Comparison of ENCODE assay signal across 28 mouse cellular contexts in the genomic region with DNA sequence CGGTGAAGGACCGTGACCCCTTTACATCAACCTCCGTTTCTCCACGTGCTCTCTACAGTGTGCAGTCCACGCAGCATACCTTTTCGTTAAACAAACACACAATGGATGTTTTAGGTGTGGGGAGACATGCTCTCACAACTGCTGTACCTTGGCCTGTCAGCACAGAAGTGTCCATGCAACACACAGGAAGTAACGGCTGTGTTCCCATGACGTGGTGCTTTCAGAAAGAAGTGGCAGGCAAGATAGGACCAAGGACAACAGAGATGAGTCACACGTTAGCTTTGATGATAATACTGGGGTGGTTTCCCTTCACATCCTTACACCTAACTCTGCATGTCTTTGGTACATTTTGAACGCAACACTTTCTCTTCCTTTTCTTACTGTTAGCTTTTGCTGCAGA.
DNase-seq lines count a peak whose midpoint lies in the region; ATAC-seq and TF ChIP-seq lines count a peak whose summit lies in the region.
"Had no signal": no experiment of that assay in that cellular context is flagged by ENCODE, and none has a peak within 500 bp of the region (broad histone marks: within the 10 kb centered on the region; RNA-seq: fewer than 3 reads in every experiment).

No protein-coding gene starts in this region.

- WGBS in liver, postnatal 0 days (ENCODE audit: insufficient replicate concordance): 67% methylated on average over 10 of the region's 10 CpGs
- WGBS in liver, embryonic 12.5 days (ENCODE audit: insufficient replicate concordance): 64% methylated on average over 10 of the region's 10 CpGs
- 76% methylated on average over 10 of the region's 10 CpGs for WGBS in heart, adult 2 months

- H3K79me2 ChIP-seq in heart, adult 2 months (replicated peaks; ENCODE audit: control insufficient read depth, insufficient read depth, low read length): no peaks in the 10 kb centered on the region

- ATAC-seq in liver, postnatal 0 days: no peak; the same call in 1 of the 2 replicates
- no peak for ATAC-seq in liver, embryonic 12.5 days
- ATAC-seq in activated CD4-positive, CD25-positive, alpha-beta regulatory T cell, adult 4 months: peak; percentile 97
- peak; percentile 49 for ATAC-seq in granulocyte monocyte progenitor cell, adult 5-6 weeks (replicated peaks; ENCODE audit: poor library complexity, severe bottlenecking)
- ATAC-seq: forebrain, postnatal 0 days; hindbrain, embryonic 16.5 days; midbrain, embryonic 13.5 days; Patski had no signal

- no peak for TF ChIP-seq POLR2A in heart, adult 2 months (IDR thresholded peaks at IDR 0.05; ENCODE audit: insufficient read depth, low read depth, low read length)

- no peak for TF ChIP-seq CTCF in liver, postnatal 0 days (IDR thresholded peaks at IDR 0.05; ENCODE audit: low read depth)
- no peak for TF ChIP-seq CTCF in heart, adult 2 months (IDR thresholded peaks at IDR 0.05)

- H3K4me2 ChIP-seq in liver, postnatal 0 days (ENCODE audit: low read depth, low read length): no peak overlapping the region
- no peak overlapping the region for H3K4me2 ChIP-seq in liver, embryonic 12.5 days
- H3K4me2 ChIP-seq: embryonic facial prominence, embryonic 15.5 days; heart, embryonic 15.5 days; limb, embryonic 15.5 days; midbrain, embryonic 13.5 days; neural tube, embryonic 15.5 days had no signal

- intact Hi-C loops in heart, adult 2 months (cut with DNase I): no loop called here

- no peak overlapping the region for H3K4me3 ChIP-seq in liver, postnatal 0 days (ENCODE audit: low read depth, low read length)
- no peak overlapping the region for H3K4me3 ChIP-seq in liver, embryonic 12.5 days
- H3K4me3 ChIP-seq in heart, adult 2 months: no peak overlapping the region
- H3K4me3 ChIP-seq: embryonic facial prominence, embryonic 15.5 days; gastrocnemius, adult 2 months; heart, embryonic 15.5 days; limb, embryonic 15.5 days; midbrain, embryonic 13.5 days; neural tube, embryonic 15.5 days had no signal

- no peak for DNase-seq in liver, postnatal 0 days
- DNase-seq in naive thymus-derived CD4-positive, alpha-beta T cell, adult 2 months (ENCODE audit: low read depth): peak; percentile 49
- DNase-seq in lung, postnatal 10 days: no peak
- no peak for DNase-seq in heart, adult 2 months
- DNase-seq in ovary, postnatal 10 days (ENCODE audit: low spot score): no peak
- DNase-seq: B cell, adult 2 months; cerebellum, adult 11-12 months; cerebellum, postnatal 36 days; forebrain, postnatal 0 days; gastrocnemius, adult 2 months; heart, adult 18-20 months; heart, postnatal 4 days; kidney, adult 11 months; lung, adult 2 months; lung, postnatal 36 days; retina, postnatal 1 day; thymus, postnatal 36 days had no signal

- H3K4me1 ChIP-seq in liver, postnatal 0 days (ENCODE audit: insufficient read depth): no peaks in the 10 kb centered on the region
- H3K4me1 ChIP-seq in liver, embryonic 12.5 days: peaks cover 19% of the 10 kb centered on the region
- peaks cover 6% of the 10 kb centered on the region for H3K4me1 ChIP-seq in heart, adult 2 months (ENCODE audit: control insufficient read depth, insufficient read depth, low read length)
- H3K4me1 ChIP-seq: embryonic facial prominence, embryonic 15.5 days; limb, embryonic 15.5 days; midbrain, embryonic 13.5 days had no signal

- peak; percentile 18; the same call in 1 of the 2 replicates for TF ChIP-seq EP300 in liver, postnatal 0 days (IDR thresholded peaks at IDR 0.05; ENCODE audit: low read depth)
- TF ChIP-seq EP300 in heart, adult 2 months (IDR thresholded peaks at IDR 0.05; ENCODE audit: insufficient read depth, low read depth, low read length): no peak

- H3K9me3 ChIP-seq in liver, postnatal 0 days (ENCODE audit: low read length): no peaks in the 10 kb centered on the region
- no peaks in the 10 kb centered on the region for H3K9me3 ChIP-seq in liver, embryonic 12.5 days (replicated peaks)
- H3K9me3 ChIP-seq: embryonic facial prominence, embryonic 15.5 days; heart, embryonic 15.5 days; limb, embryonic 15.5 days; midbrain, embryonic 13.5 days; neural tube, embryonic 15.5 days had no signal

- H3K36me3 ChIP-seq in liver, postnatal 0 days (replicated peaks; ENCODE audit: insufficient read depth, low read length): no peaks in the 10 kb centered on the region
- H3K36me3 ChIP-seq in liver, embryonic 12.5 days: no peaks in the 10 kb centered on the region
- peaks cover 5% of the 10 kb centered on the region; the same call in 1 of the 2 replicates for H3K36me3 ChIP-seq in heart, adult 2 months (ENCODE audit: control insufficient read depth, insufficient read depth, low read length)
- H3K36me3 ChIP-seq: embryonic facial prominence, embryonic 15.5 days; heart, embryonic 15.5 days; limb, embryonic 15.5 days; midbrain, embryonic 13.5 days; neural tube, embryonic 15.5 days had no signal

- H3K27ac ChIP-seq in liver, postnatal 0 days (ENCODE audit: low read depth): no peak overlapping the region
- no peak overlapping the region for H3K27ac ChIP-seq in liver, embryonic 12.5 days
- no peak overlapping the region for H3K27ac ChIP-seq in heart, adult 2 months
- H3K27ac ChIP-seq: embryonic facial prominence, embryonic 15.5 days; gastrocnemius, adult 2 months; heart, embryonic 15.5 days; limb, embryonic 15.5 days; midbrain, embryonic 13.5 days; neural tube, embryonic 15.5 days; stomach, postnatal 0 days had no signal

- H3K27me3 ChIP-seq in liver, postnatal 0 days (ENCODE audit: insufficient read depth, low read length): no peaks in the 10 kb centered on the region
- H3K27me3 ChIP-seq in liver, embryonic 12.5 days (replicated peaks): no peaks in the 10 kb centered on the region
- no peaks in the 10 kb centered on the region for H3K27me3 ChIP-seq in heart, adult 2 months (ENCODE audit: control insufficient read depth, insufficient read depth, low read length)
- H3K27me3 ChIP-seq: embryonic facial prominence, embryonic 15.5 days; heart, embryonic 15.5 days; limb, embryonic 15.5 days; midbrain, embryonic 13.5 days; neural tube, embryonic 15.5 days; Patski had no signal

- no peak overlapping the region for H3K9ac ChIP-seq in liver, postnatal 0 days (replicated peaks)
- no peak overlapping the region for H3K9ac ChIP-seq in liver, embryonic 12.5 days
- H3K9ac ChIP-seq in heart, adult 2 months (ENCODE audit: low read depth, low read length): no peak overlapping the region
- H3K9ac ChIP-seq: embryonic facial prominence, embryonic 15.5 days; forebrain, postnatal 0 days; heart, embryonic 15.5 days; limb, embryonic 15.5 days; midbrain, embryonic 13.5 days; neural tube, embryonic 15.5 days had no signal

Comparison
In these comparisons a context has a peak if more than half of its experiments do, and no peak if none do; other contexts are left out.
1. ATAC-seq: peak in activated CD4-positive, CD25-positive, alpha-beta regulatory T cell, adult 4 months (single experiment) and granulocyte monocyte progenitor cell, adult 5-6 weeks (single experiment); none in liver, postnatal 0 days (single experiment) and liver, embryonic 12.5 days (single experiment).